Mouse (Mus musculus): ENCODE measurements around the gene Hnrnph1. TPM values are rescaled to one million over a fixed set of nuclear protein-coding genes. Genes with fewer than 3 reads are reported as not detected.

Hnrnph1 gene
- total and polyA plus RNA-seq, 3 experiments: 56.3 to 114 (median 110) TPM

DNA sequence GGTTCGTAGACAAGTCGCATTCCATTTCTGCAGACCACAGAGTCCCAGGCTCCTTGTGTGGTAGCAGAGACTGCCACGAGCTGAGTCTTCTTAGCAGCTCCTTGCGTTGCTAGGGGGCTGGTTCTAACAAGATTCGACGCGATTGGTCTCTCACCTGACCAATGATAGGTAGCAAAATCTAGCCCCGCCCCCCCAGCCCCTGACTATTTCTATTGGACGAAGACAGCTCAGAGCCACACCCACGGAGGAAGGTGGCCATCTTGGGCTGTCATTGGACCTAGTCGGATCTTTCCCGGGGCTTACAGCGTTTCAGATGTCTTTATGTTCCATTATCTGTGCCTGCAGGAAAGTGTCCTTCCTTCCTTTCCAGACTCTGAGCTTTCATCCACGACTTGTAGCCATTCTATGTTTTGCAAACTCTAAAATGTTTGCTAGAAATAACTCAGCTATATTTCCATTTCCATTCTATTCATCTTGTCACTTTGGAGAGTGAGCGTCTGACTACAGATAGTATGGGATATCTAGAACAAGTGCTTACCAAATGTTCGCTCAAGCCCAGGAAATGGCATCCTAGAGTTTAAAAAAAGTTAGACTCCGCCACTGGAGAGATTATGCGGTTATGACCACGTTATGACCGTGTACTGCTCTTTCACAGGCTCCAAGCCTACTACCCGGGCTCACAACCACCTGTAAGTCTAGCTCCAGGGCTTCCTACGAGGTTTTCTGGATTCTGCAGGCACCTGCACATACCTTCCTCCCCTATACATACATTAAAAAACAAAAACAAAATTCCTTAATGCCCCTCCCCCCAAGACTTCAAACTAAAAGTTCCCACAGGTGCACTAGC is 45.4 kb downstream of the Hnrnph1 start:
- intact Hi-C loops (cut with DNase I): no loop called here
- H3K79me2 ChIP-seq (replicated peaks; ENCODE audit: control insufficient read depth, insufficient read depth, low read length): 0 out of 2 replicates have a peak, but pooled peaks cover 1% of the 10 kb centered on the region
- TF ChIP-seq EP300 (IDR thresholded peaks at IDR 0.05; ENCODE audit: insufficient read depth, low read depth, low read length) (no peak), CTCF (IDR thresholded peaks at IDR 0.05) (no peak), POLR2A (IDR thresholded peaks at IDR 0.05; ENCODE audit: insufficient read depth, low read depth, low read length) (0 out of 2 replicates have a peak, but pooled peaks have one; percentile 41)

DNA sequence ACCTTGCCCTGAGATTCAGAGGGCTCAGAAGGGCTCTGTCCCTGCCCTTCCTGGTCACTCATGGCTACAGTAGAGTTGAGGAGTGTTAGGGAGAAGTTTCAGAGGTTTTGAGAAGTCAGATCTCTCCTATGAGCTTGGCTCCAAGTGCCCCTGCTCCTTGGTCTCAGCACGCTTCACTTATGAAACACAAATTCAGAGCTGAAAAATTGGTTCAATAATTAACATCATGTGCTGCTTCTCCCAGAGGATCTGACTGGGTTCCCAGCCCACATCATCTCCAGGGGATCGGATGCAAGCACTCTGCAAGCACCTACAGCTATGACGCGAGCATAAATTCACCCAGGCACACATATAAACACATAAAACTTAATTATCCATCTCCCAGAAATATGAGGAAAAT is 49.3 kb downstream of the Hnrnph1 start:
- H3K4me3 ChIP-seq: no peak overlapping the region
- intact Hi-C loops (cut with DNase I): no loop called here
- H3K4me1 ChIP-seq (ENCODE audit: control insufficient read depth, insufficient read depth, low read length): peaks cover 1% of the 10 kb centered on the region; the same call in 1 of the 2 replicates
- WGBS: 93% methylated on average over 4 of the region's 4 CpGs
- TF ChIP-seq EP300 (IDR thresholded peaks at IDR 0.05; ENCODE audit: insufficient read depth, low read depth, low read length) (no peak), POLR2A (IDR thresholded peaks at IDR 0.05; ENCODE audit: insufficient read depth, low read depth, low read length) (no peak), CTCF (IDR thresholded peaks at IDR 0.05) (no peak)
- no peak for DNase-seq
- no peaks in the 10 kb centered on the region for H3K36me3 ChIP-seq (ENCODE audit: control insufficient read depth, insufficient read depth, low read length)
- peaks cover 4% of the 10 kb centered on the region; the same call in 1 of the 2 replicates for H3K79me2 ChIP-seq (replicated peaks; ENCODE audit: control insufficient read depth, insufficient read depth, low read length)
- H3K27me3 ChIP-seq (ENCODE audit: control insufficient read depth, insufficient read depth, low read length): no peaks in the 10 kb centered on the region
- no peak overlapping the region for H3K27ac ChIP-seq
- H3K9ac ChIP-seq (ENCODE audit: low read depth, low read length): no peak overlapping the region

More for the DNA sequence above, 45.4 kb downstream of the Hnrnph1 start:
- Histone ChIP-seq H3K4me1 (ENCODE audit: control insufficient read depth, insufficient read depth, low read length) (no peaks in the 10 kb centered on the region), H3K27me3 (ENCODE audit: control insufficient read depth, insufficient read depth, low read length) (no peaks in the 10 kb centered on the region), H3K4me3 (no peak overlapping the region), H3K27ac (no peak overlapping the region), H3K9ac (ENCODE audit: low read depth, low read length) (no peak overlapping the region), H3K36me3 (ENCODE audit: control insufficient read depth, insufficient read depth, low read length) (no peaks in the 10 kb centered on the region)
- DNase-seq: peak in 1 of 2 experiments; percentile 32
- 29% methylated on average over 22 of the region's 22 CpGs for WGBS

DNA sequence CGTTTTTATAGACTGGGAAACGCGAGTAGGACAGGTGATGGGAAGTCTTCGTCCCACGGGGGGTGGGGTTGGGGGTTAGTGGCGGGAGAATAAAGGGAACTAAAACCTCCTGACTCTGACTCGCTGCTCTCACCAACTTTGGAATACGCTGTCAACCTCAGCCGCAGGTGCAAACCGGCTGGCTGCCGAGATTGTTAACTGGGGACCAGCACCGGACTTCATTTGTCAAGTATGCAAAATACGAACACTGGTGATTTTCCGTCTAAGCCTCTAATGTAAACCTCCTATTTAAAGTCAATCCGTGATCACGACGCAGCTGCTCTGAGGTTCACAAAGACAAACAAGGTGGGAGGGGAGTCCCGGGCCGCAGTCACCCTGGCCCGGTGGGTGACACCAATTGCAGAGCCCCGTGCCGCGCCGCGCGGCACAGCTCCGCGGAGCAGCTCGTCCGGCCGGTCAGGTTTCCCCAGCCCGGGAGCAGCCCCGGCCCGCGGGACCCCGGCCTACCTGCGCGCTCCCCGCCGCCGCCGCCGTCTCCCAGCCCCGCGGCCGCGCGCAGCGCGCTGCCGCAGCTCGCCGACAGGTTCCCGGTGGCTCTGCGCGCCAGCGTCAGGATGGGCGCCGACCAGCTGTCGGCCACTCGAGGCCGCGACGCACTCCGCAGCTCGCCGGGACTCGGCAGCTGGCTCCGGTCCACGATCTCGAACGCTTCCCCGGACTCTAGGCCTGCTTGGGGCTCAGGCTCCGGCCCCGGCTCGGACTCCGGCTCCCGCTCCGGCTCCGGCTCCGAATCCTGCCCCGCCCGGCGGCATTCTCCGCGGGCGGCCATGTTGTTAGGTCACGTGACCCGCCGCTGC is 53.7 kb downstream of the Hnrnph1 start, which contains the start of gene Rufy1:
TSS of gene Rufy1 (minus strand) at position 849 of the 857 bp plus-strand sequence.
- Histone ChIP-seq H3K27ac (peak within 1 kb of the TSS; percentile 98), H3K9ac (ENCODE audit: low read depth, low read length) (peak within 1 kb of the TSS; percentile 97), H3K4me1 (ENCODE audit: control insufficient read depth, insufficient read depth, low read length) (peaks cover 3% of the 10 kb centered on the region), H3K27me3 (ENCODE audit: control insufficient read depth, insufficient read depth, low read length) (no peaks in the 10 kb centered on the region), H3K79me2 (replicated peaks; ENCODE audit: control insufficient read depth, insufficient read depth, low read length) (peaks cover 4% of the 10 kb centered on the region; the same call in 1 of the 2 replicates), H3K4me3 (peak within 1 kb of the TSS; percentile 92), H3K36me3 (ENCODE audit: control insufficient read depth, insufficient read depth, low read length) (no peaks in the 10 kb centered on the region)
- under 1% methylated on average over 90 of the region's 90 CpGs for WGBS
- TF ChIP-seq POLR2A (IDR thresholded peaks at IDR 0.05; ENCODE audit: insufficient read depth, low read depth, low read length) (no peak; the same call in 1 of the 2 replicates), EP300 (IDR thresholded peaks at IDR 0.05; ENCODE audit: insufficient read depth, low read depth, low read length) (no peak), CTCF (IDR thresholded peaks at IDR 0.05) (peak; percentile 32)
- DNase-seq: peak; percentile 92
- intact Hi-C loops (cut with DNase I): no loop called here

DNA sequence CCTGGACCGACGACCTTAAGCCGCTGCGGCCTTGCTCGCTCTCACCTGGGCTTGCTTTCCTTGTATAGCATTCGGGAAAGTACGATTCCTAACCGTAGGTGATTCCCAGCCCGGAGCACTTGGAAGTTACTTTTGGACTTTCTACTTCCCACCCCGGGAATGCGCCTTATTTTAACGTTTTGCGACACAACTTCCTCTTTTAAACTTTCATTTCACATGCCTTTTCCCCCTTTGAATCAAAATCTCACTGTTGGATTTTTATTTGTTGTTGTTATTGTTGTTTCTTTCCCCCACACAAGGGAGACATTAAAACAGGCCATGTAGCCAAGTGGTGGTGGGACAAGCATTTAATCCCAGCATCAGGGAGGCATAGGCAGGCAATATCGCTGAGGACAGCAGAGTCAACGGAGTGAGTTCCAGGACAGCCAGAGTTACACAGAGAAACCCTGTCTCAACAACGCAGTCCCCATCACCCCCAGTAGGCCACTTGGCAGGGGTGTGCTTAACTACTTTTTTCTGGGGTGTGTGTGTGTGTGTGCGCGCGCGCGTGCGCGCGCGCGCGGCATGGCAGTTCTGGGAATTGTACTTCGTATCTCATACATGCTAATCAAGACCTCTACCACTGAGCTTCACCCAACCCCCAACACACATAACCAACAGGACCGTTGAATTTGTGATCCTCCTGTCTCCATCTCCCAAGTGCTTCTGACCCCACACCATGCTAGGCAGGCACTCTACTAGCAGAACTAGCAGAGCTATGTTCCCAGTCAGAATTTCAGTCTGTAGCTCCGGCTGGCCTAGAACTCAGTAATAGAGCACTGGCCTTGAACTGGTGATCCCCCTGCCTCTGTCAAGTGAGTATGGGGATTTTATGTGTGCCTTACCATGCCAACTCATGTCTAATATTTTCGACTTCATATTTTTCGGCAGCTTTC is 54.6 kb downstream of the Hnrnph1 start:
- no peak for TF ChIP-seq CTCF (IDR thresholded peaks at IDR 0.05)
- peak; percentile 73 for TF ChIP-seq POLR2A (IDR thresholded peaks at IDR 0.05; ENCODE audit: insufficient read depth, low read depth, low read length)
- TF ChIP-seq EP300 (IDR thresholded peaks at IDR 0.05; ENCODE audit: insufficient read depth, low read depth, low read length): no peak; the same call in 1 of the 2 replicates
- Histone ChIP-seq H3K27me3 (ENCODE audit: control insufficient read depth, insufficient read depth, low read length) (no peaks in the 10 kb centered on the region), H3K4me1 (ENCODE audit: control insufficient read depth, insufficient read depth, low read length) (peaks cover 3% of the 10 kb centered on the region), H3K79me2 (replicated peaks; ENCODE audit: control insufficient read depth, insufficient read depth, low read length) (peaks cover 4% of the 10 kb centered on the region; the same call in 1 of the 2 replicates), H3K4me3 (peak overlapping the region; percentile 92), H3K9ac (ENCODE audit: low read depth, low read length) (peak overlapping the region; percentile 97), H3K36me3 (ENCODE audit: control insufficient read depth, insufficient read depth, low read length) (no peaks in the 10 kb centered on the region), H3K27ac (peak overlapping the region; percentile 98)
- intact Hi-C loops (cut with DNase I): no loop called here
- DNase-seq: peak; percentile 25 to 47
- 30% methylated on average over 32 of the region's 32 CpGs for WGBS

DNA sequence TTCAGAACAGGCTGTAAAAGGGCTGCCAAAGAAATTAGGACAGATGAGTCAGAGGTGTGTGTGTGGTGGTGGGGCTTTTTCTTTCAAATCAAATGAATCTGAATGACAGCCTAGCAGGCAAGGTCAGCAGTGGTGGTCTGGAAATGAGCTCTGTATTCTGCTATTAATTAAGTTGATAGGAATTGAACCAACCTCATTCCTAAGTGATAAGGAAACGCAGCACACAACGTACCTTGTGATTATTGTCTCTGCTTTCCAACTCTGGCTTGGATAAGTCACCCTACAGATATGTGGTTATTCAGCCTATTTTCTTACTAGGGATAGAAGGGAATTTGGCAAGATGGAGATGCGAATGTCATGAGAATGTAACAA is 55.3 kb downstream of the Hnrnph1 start:
- H3K36me3 ChIP-seq (ENCODE audit: control insufficient read depth, insufficient read depth, low read length): no peaks in the 10 kb centered on the region
- no peaks in the 10 kb centered on the region for H3K27me3 ChIP-seq (ENCODE audit: control insufficient read depth, insufficient read depth, low read length)
- peaks cover 3% of the 10 kb centered on the region; the same call in 1 of the 2 replicates for H3K79me2 ChIP-seq (replicated peaks; ENCODE audit: control insufficient read depth, insufficient read depth, low read length)
- intact Hi-C loops (cut with DNase I): no loop called here
- H3K4me3 ChIP-seq: no peak overlapping the region
- TF ChIP-seq POLR2A (IDR thresholded peaks at IDR 0.05; ENCODE audit: insufficient read depth, low read depth, low read length): no peak
- TF ChIP-seq EP300 (IDR thresholded peaks at IDR 0.05; ENCODE audit: insufficient read depth, low read depth, low read length): no peak
- no peak for TF ChIP-seq CTCF (IDR thresholded peaks at IDR 0.05)
- H3K4me1 ChIP-seq (ENCODE audit: control insufficient read depth, insufficient read depth, low read length): peaks cover 3% of the 10 kb centered on the region
- no peak overlapping the region for H3K27ac ChIP-seq
- 84% methylated on average over 3 of the region's 3 CpGs for WGBS
- no peak for DNase-seq
- no peak overlapping the region for H3K9ac ChIP-seq (ENCODE audit: low read depth, low read length)

Data from heart, adult 2 months (tissue).